Mouse (Mus musculus) liver, adult 2 months (tissue): Measurements from ENCODE around the gene Nell2.

Experiments
- CTCF ChIP-seq: fragments of 200-500 bp; IDR thresholded peaks from 2 replicates; pipeline ENCODE4 v1.5.1; 2011; ENCODE audit warnings: low read depth, low read length, control low read depth
- POLR2A ChIP-seq: fragments of 200-500 bp; IDR thresholded peaks from 2 replicates; pipeline ENCODE4 v1.6.1; 2011; ENCODE audit warnings: low read length, control low read depth; ENCODE audit not compliant: insufficient read depth; ENCODE audit errors: extremely low read depth

DNA sequence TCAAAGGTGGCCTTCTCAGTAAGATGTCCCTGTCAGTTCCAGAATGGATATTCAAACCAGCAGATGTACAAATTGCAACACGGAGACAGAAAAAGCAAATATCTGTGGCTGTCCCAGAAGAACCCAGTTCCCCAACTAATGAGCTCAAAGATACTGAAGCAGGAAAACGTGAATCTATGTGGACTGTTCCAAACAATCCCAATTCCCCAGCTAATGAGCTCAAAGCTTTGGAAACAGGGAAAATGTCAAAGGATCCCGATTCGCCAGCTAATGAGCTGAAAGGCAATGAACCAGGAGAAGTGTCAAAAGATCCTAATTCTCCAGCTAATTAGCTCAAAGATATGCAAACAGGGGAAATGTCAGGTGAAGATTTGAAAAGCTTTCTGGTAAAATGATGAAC lies 109.7 kb downstream of the Nell2 start:
- TF ChIP-seq POLR2A (no peak), CTCF (no peak)
